Mouse (Mus musculus): ENCODE results near the gene Rfx3.

GRCm38 (mm10) chr19:28049280-28049679 lies 38.3 kb upstream of the Rfx3 start:
- TF ChIP-seq CTCF (IDR thresholded peaks at IDR 0.05; ENCODE audit: low read depth, low read length), result no peak
- no peak for TF ChIP-seq POLR2A (IDR thresholded peaks at IDR 0.05; ENCODE audit: extremely low read depth, insufficient read depth, low read length)

Data from liver, adult 2 months (tissue).